Mouse (Mus musculus): ENCODE data around the gene Etnk1.
"Not testable (repeated sequence)": the region's sequence is repeated elsewhere in the genome, so short reads cannot be mapped to it uniquely, and the experiment has no call there.

The Etnk1 gene

GRCm38 (mm10) chr6:143166452-143167357, at the start of gene Etnk1:
Gene Etnk1 (plus strand): TSS chr6:143167221.
- DNase-seq (ENCODE audit: low spot score in 2 of 2), result peak; percentile 94 to 97

- DNase-seq (ENCODE audit: low spot score in 2 of 2), result no peak
These were observed 47.7 kb upstream of the Etnk1 start for GRCm38 (mm10) chr6:143119325-143119724.

- no peak for DNase-seq (ENCODE audit: low spot score in 2 of 2)
These were observed 41.3 kb upstream of the Etnk1 start for GRCm38 (mm10) chr6:143125721-143126120.

GRCm38 (mm10) chr6:143129466-143129865, 37.6 kb upstream of the Etnk1 start:
- peak in 1 of 2 experiments; percentile 31 for DNase-seq (ENCODE audit: low spot score in 2 of 2)

- no peak for DNase-seq (ENCODE audit: low spot score in 2 of 2)
These were observed 37.1 kb upstream of the Etnk1 start for GRCm38 (mm10) chr6:143129952-143130351.

- DNase-seq (ENCODE audit: low spot score in 2 of 2), result no peak
These were observed 36.6 kb upstream of the Etnk1 start for GRCm38 (mm10) chr6:143130411-143130810.

- DNase-seq (ENCODE audit: low spot score in 2 of 2), result no peak
These were observed 34.9 kb upstream of the Etnk1 start for GRCm38 (mm10) chr6:143131895-143132652.

GRCm38 (mm10) chr6:143133150-143133549, 33.9 kb upstream of the Etnk1 start:
- DNase-seq (ENCODE audit: low spot score in 2 of 2), result no peak

- no peak for DNase-seq (ENCODE audit: low spot score in 2 of 2)
These were observed 31.9 kb upstream of the Etnk1 start for GRCm38 (mm10) chr6:143135097-143135496.

- no peak for DNase-seq (ENCODE audit: low spot score in 2 of 2)
These were observed 30.3 kb upstream of the Etnk1 start for GRCm38 (mm10) chr6:143136688-143137087.

GRCm38 (mm10) chr6:143137341-143137740, 29.7 kb upstream of the Etnk1 start:
- DNase-seq (ENCODE audit: low spot score in 2 of 2), result no peak

GRCm38 (mm10) chr6:143139417-143139816, 27.6 kb upstream of the Etnk1 start:
- DNase-seq (ENCODE audit: low spot score in 2 of 2), result no peak

GRCm38 (mm10) chr6:143140884-143141283, 26.1 kb upstream of the Etnk1 start:
- no peak for DNase-seq (ENCODE audit: low spot score in 2 of 2)

GRCm38 (mm10) chr6:143141624-143142592, 25.1 kb upstream of the Etnk1 start:
- not testable (repeated sequence) for DNase-seq (ENCODE audit: low spot score in 2 of 2)

- no peak for DNase-seq (ENCODE audit: low spot score in 2 of 2)
These were observed 24.2 kb upstream of the Etnk1 start for GRCm38 (mm10) chr6:143142861-143143260.

- no peak for DNase-seq (ENCODE audit: low spot score in 2 of 2)
These were observed 23.7 kb upstream of the Etnk1 start for GRCm38 (mm10) chr6:143143321-143143720.

GRCm38 (mm10) chr6:143143775-143144273, 23.2 kb upstream of the Etnk1 start:
- no peak for DNase-seq (ENCODE audit: low spot score in 2 of 2)

GRCm38 (mm10) chr6:143144556-143144955, 22.5 kb upstream of the Etnk1 start:
- DNase-seq (ENCODE audit: low spot score in 2 of 2), result no peak

GRCm38 (mm10) chr6:143145051-143145450, 22.0 kb upstream of the Etnk1 start:
- DNase-seq (ENCODE audit: low spot score in 2 of 2), result no peak

- peak in 1 of 2 experiments; percentile 73 for DNase-seq (ENCODE audit: low spot score in 2 of 2)
These were observed 20.3 kb upstream of the Etnk1 start for GRCm38 (mm10) chr6:143146756-143147155.

- DNase-seq (ENCODE audit: low spot score in 2 of 2), result no peak
These were observed 18.2 kb upstream of the Etnk1 start for GRCm38 (mm10) chr6:143148868-143149267.

Measured in spleen, postnatal 10 days (tissue).